In genomic region chr3:101990995-101991516, GRCm38 (mm10) we compare ENCODE assay signal across 23 mouse cellular contexts. TPM values are rescaled to one million over a fixed set of nuclear protein-coding genes. Genes with fewer than 3 reads are reported as not detected.
"Had no signal": no experiment of that assay in that cellular context is flagged by ENCODE, and none has a peak within 500 bp of the region (broad histone marks: within the 10 kb centered on the region; RNA-seq: fewer than 3 reads in every experiment).

No protein-coding gene starts in this region.

- H3K4me1 ChIP-seq: intestine, embryonic 15.5 days; kidney, embryonic 15.5 days; liver, embryonic 13.5 days; stomach, embryonic 15.5 days had no signal

- H3K4me2 ChIP-seq: intestine, embryonic 15.5 days; kidney, embryonic 15.5 days; liver, embryonic 13.5 days; stomach, embryonic 15.5 days had no signal

- ATAC-seq: intestine, embryonic 15.5 days had no signal

- H3K4me3 ChIP-seq: intestine, embryonic 15.5 days; kidney, embryonic 15.5 days; left cerebral cortex, adult 2 months; liver, embryonic 13.5 days; midbrain, embryonic 10.5 days; stomach, embryonic 15.5 days had no signal

- H3K9ac ChIP-seq: intestine, embryonic 15.5 days; kidney, embryonic 15.5 days; liver, embryonic 13.5 days; stomach, embryonic 15.5 days had no signal

- DNase-seq: kidney, adult 11 months; kidney, adult 8-10 months; kidney, postnatal 10 days; layer of hippocampus, postnatal 36 days; liver, embryonic 13.5 days; lung, adult 2 months; lung, postnatal 14 days; retina, postnatal 1 day; right cerebral cortex, postnatal 25 days; spleen, adult 18-20 months; thymus, postnatal 25 days had no signal

- H3K27me3 ChIP-seq: intestine, embryonic 15.5 days; liver, embryonic 13.5 days; stomach, embryonic 15.5 days had no signal

- H3K9me3 ChIP-seq: intestine, embryonic 15.5 days; kidney, embryonic 15.5 days; liver, embryonic 13.5 days; midbrain, embryonic 10.5 days; stomach, embryonic 15.5 days had no signal

- H3K27ac ChIP-seq: intestine, embryonic 15.5 days; kidney, embryonic 15.5 days; left cerebral cortex, adult 2 months; liver, embryonic 13.5 days; macrophage; midbrain, embryonic 10.5 days; stomach, embryonic 15.5 days had no signal

- H3K36me3 ChIP-seq: intestine, embryonic 15.5 days; kidney, embryonic 15.5 days; liver, embryonic 13.5 days; midbrain, embryonic 10.5 days; stomach, embryonic 15.5 days had no signal

RNA-seq across cellular contexts. Expression of gene Nhlh2, which starts 18.8 kb away (rescaled TPM):
- total RNA-seq: liver, adult 2 months; megakaryocyte, adult 5-6 weeks; neutrophil, adult 5-6 weeks had no signal
- polyA plus RNA-seq: intestine, embryonic 15.5 days; kidney, embryonic 15.5 days; liver, adult 2 months; liver, embryonic 16.5 days; lung, adult 2 months; lung, embryonic 16.5 days; macrophage; thymus, postnatal 0 days had no signal
